Mouse (Mus musculus): ENCODE results near the gene Kif5c. TPM values are rescaled to one million over a fixed set of nuclear protein-coding genes. Genes with fewer than 3 reads are reported as not detected.

The Kif5c gene
- polyA plus RNA-seq, 1 experiment from 2014 or later = 183 TPM

GRCm38 (mm10) chr2:49628094-49628705 lies 9.1 kb downstream of the Kif5c start:
- peak; percentile 38; the same call in 1 of the 2 replicates for ATAC-seq
- Histone ChIP-seq H3K4me2 (replicated peaks) (no peak overlapping the region), H3K9me3 (no peaks in the 10 kb centered on the region), H3K9ac (replicated peaks) (no peak overlapping the region; the same call in 1 of the 2 replicates), H3K36me3 (peaks cover 9% of the 10 kb centered on the region), H3K4me3 (replicated peaks) (no peak overlapping the region), H3K27ac (peak overlapping the region; percentile 60), H3K4me1 (replicated peaks) (peaks cover 63% of the 10 kb centered on the region), H3K27me3 (no peaks in the 10 kb centered on the region)
- WGBS = 72% methylated on average over 6 of the region's 6 CpGs

- 67% methylated on average over 12 of the region's 12 CpGs for WGBS
- no peaks in the 10 kb centered on the region for H3K27me3 ChIP-seq
- no peak overlapping the region for H3K27ac ChIP-seq
- no peak for ATAC-seq
- H3K4me3 ChIP-seq (replicated peaks) = no peak overlapping the region
- H3K9me3 ChIP-seq = no peaks in the 10 kb centered on the region
- no peak overlapping the region for H3K9ac ChIP-seq (replicated peaks)
- no peak overlapping the region for H3K4me2 ChIP-seq (replicated peaks)
- peaks cover 4% of the 10 kb centered on the region for H3K36me3 ChIP-seq
- peaks cover 71% of the 10 kb centered on the region for H3K4me1 ChIP-seq (replicated peaks)
Observed at GRCm38 (mm10) chr2:49629181-49629580, 10.1 kb downstream of the Kif5c start.

- no peaks in the 10 kb centered on the region for H3K9me3 ChIP-seq
- no peak overlapping the region for H3K4me2 ChIP-seq (replicated peaks)
- no peak overlapping the region for H3K9ac ChIP-seq (replicated peaks)
- no peak for ATAC-seq
- H3K4me1 ChIP-seq (replicated peaks) = peaks cover 78% of the 10 kb centered on the region
- no peaks in the 10 kb centered on the region for H3K27me3 ChIP-seq
- no peak overlapping the region for H3K4me3 ChIP-seq (replicated peaks)
- no peak overlapping the region for H3K27ac ChIP-seq
- peaks cover 3% of the 10 kb centered on the region; the same call in 1 of the 2 replicates for H3K36me3 ChIP-seq
- WGBS = 91% methylated on average over 6 of the region's 6 CpGs
Observed at GRCm38 (mm10) chr2:49630636-49631035, 11.5 kb downstream of the Kif5c start.

GRCm38 (mm10) chr2:49633231-49633630 lies 14.1 kb downstream of the Kif5c start:
- H3K27me3 ChIP-seq = no peaks in the 10 kb centered on the region
- H3K4me2 ChIP-seq (replicated peaks) = peak overlapping the region; percentile 40
- peak overlapping the region; percentile 80 for H3K27ac ChIP-seq
- peaks cover 3% of the 10 kb centered on the region; the same call in 1 of the 2 replicates for H3K36me3 ChIP-seq
- WGBS = 4% methylated on average over 9 of the region's 9 CpGs
- H3K4me1 ChIP-seq (replicated peaks) = peaks cover 59% of the 10 kb centered on the region
- H3K4me3 ChIP-seq (replicated peaks) = peak overlapping the region; percentile 12; the same call in 1 of the 2 replicates
- no peaks in the 10 kb centered on the region for H3K9me3 ChIP-seq
- peak overlapping the region; percentile 37 for H3K9ac ChIP-seq (replicated peaks)
- ATAC-seq = peak; percentile 80

GRCm38 (mm10) chr2:49642761-49643160 lies 23.7 kb downstream of the Kif5c start:
- peaks cover 12% of the 10 kb centered on the region; the same call in 1 of the 2 replicates for H3K36me3 ChIP-seq
- H3K9me3 ChIP-seq = no peaks in the 10 kb centered on the region
- H3K27ac ChIP-seq = peak overlapping the region; percentile 61
- H3K4me3 ChIP-seq (replicated peaks) = no peak overlapping the region
- ATAC-seq = no peak
- no peak overlapping the region for H3K9ac ChIP-seq (replicated peaks)
- peaks cover 54% of the 10 kb centered on the region for H3K4me1 ChIP-seq (replicated peaks)
- WGBS = 67% methylated on average over 3 of the region's 3 CpGs
- H3K4me2 ChIP-seq (replicated peaks) = no peak overlapping the region
- no peaks in the 10 kb centered on the region for H3K27me3 ChIP-seq

GRCm38 (mm10) chr2:49643756-49644155 lies 24.7 kb downstream of the Kif5c start:
- Histone ChIP-seq H3K27ac (no peak overlapping the region), H3K36me3 (peaks cover 12% of the 10 kb centered on the region; the same call in 1 of the 2 replicates), H3K9me3 (no peaks in the 10 kb centered on the region), H3K4me1 (replicated peaks) (peaks cover 56% of the 10 kb centered on the region), H3K4me2 (replicated peaks) (no peak overlapping the region), H3K27me3 (no peaks in the 10 kb centered on the region), H3K9ac (replicated peaks) (no peak overlapping the region), H3K4me3 (replicated peaks) (no peak overlapping the region)
- ATAC-seq = peak; percentile 34; the same call in 1 of the 2 replicates
- WGBS = 86% methylated on average over 8 of the region's 8 CpGs

- H3K36me3 ChIP-seq = peaks cover 12% of the 10 kb centered on the region
- no peaks in the 10 kb centered on the region for H3K9me3 ChIP-seq
- H3K9ac ChIP-seq (replicated peaks) = no peak overlapping the region
- no peak for ATAC-seq
- no peak overlapping the region for H3K4me3 ChIP-seq (replicated peaks)
- WGBS = 83% methylated on average over 6 of the region's 6 CpGs
- no peaks in the 10 kb centered on the region for H3K27me3 ChIP-seq
- no peak overlapping the region for H3K4me2 ChIP-seq (replicated peaks)
- H3K27ac ChIP-seq = no peak overlapping the region
- H3K4me1 ChIP-seq (replicated peaks) = peaks cover 45% of the 10 kb centered on the region
Observed at GRCm38 (mm10) chr2:49647591-49647990, 28.5 kb downstream of the Kif5c start.

- Histone ChIP-seq H3K9me3 (no peaks in the 10 kb centered on the region), H3K9ac (replicated peaks) (no peak overlapping the region), H3K4me1 (replicated peaks) (peaks cover 37% of the 10 kb centered on the region), H3K27ac (peak overlapping the region; percentile 16; the same call in 1 of the 2 replicates), H3K4me2 (replicated peaks) (no peak overlapping the region), H3K36me3 (peaks cover 13% of the 10 kb centered on the region), H3K27me3 (no peaks in the 10 kb centered on the region), H3K4me3 (replicated peaks) (no peak overlapping the region)
- WGBS = 81% methylated on average over 9 of the region's 9 CpGs
- ATAC-seq = no peak
Observed at GRCm38 (mm10) chr2:49648344-49648743, 29.2 kb downstream of the Kif5c start.

- Histone ChIP-seq H3K4me3 (replicated peaks) (no peak overlapping the region), H3K9me3 (no peaks in the 10 kb centered on the region), H3K27me3 (no peaks in the 10 kb centered on the region), H3K27ac (no peak overlapping the region), H3K4me1 (replicated peaks) (peaks cover 37% of the 10 kb centered on the region), H3K4me2 (replicated peaks) (no peak overlapping the region), H3K9ac (replicated peaks) (no peak overlapping the region), H3K36me3 (peaks cover 12% of the 10 kb centered on the region)
- ATAC-seq = no peak
- 88% methylated on average over 6 of the region's 6 CpGs for WGBS
Observed at GRCm38 (mm10) chr2:49648806-49649205, 29.7 kb downstream of the Kif5c start.

GRCm38 (mm10) chr2:49649211-49649610 lies 30.1 kb downstream of the Kif5c start:
- Histone ChIP-seq H3K36me3 (peaks cover 8% of the 10 kb centered on the region; the same call in 1 of the 2 replicates), H3K9me3 (no peaks in the 10 kb centered on the region), H3K4me1 (replicated peaks) (peaks cover 41% of the 10 kb centered on the region), H3K9ac (replicated peaks) (no peak overlapping the region), H3K27me3 (no peaks in the 10 kb centered on the region), H3K27ac (no peak overlapping the region), H3K4me2 (replicated peaks) (no peak overlapping the region), H3K4me3 (replicated peaks) (no peak overlapping the region)
- no peak for ATAC-seq
- WGBS = 86% methylated on average over 10 of the region's 10 CpGs

- Histone ChIP-seq H3K4me2 (replicated peaks) (no peak overlapping the region), H3K9ac (replicated peaks) (no peak overlapping the region), H3K27me3 (no peaks in the 10 kb centered on the region), H3K4me1 (replicated peaks) (peaks cover 60% of the 10 kb centered on the region), H3K36me3 (peaks cover 7% of the 10 kb centered on the region; the same call in 1 of the 2 replicates), H3K4me3 (replicated peaks) (no peak overlapping the region), H3K27ac (no peak overlapping the region), H3K9me3 (no peaks in the 10 kb centered on the region)
- 92% methylated on average over 1 of the region's 1 CpGs for WGBS
- ATAC-seq = no peak
Observed at GRCm38 (mm10) chr2:49651737-49652136, 32.6 kb downstream of the Kif5c start.

- peak; percentile 34; the same call in 1 of the 2 replicates for ATAC-seq
Observed at GRCm38 (mm10) chr2:49654606-49655005, 35.5 kb downstream of the Kif5c start.

More at GRCm38 (mm10) chr2:49654606-49655005, 35.5 kb downstream of the Kif5c start:
- no peaks in the 10 kb centered on the region for H3K27me3 ChIP-seq
- peaks cover 7% of the 10 kb centered on the region; the same call in 1 of the 2 replicates for H3K36me3 ChIP-seq
- no peaks in the 10 kb centered on the region for H3K9me3 ChIP-seq
- WGBS = 83% methylated on average over 10 of the region's 10 CpGs
- H3K27ac ChIP-seq = peak overlapping the region; percentile 78
- no peak overlapping the region for H3K9ac ChIP-seq (replicated peaks)
- peaks cover 63% of the 10 kb centered on the region for H3K4me1 ChIP-seq (replicated peaks)
- no peak overlapping the region for H3K4me2 ChIP-seq (replicated peaks)
- no peak overlapping the region for H3K4me3 ChIP-seq (replicated peaks)

All from midbrain, embryonic 13.5 days (tissue).